Mouse (Mus musculus) heart, postnatal 25 days (tissue): ENCODE results near the gene Gm15130. TPM values are rescaled to one million over a fixed set of nuclear protein-coding genes. Genes with fewer than 3 reads are reported as not detected.

Experiments used
- DNase-seq: peaks from one replicate; pipeline ENCODE4 v3.0.0; 2022; ENCODE audit warnings: low spot score
- intact Hi-C: fragments of 180-260 bp; cut with DNase I; formaldehyde crosslinking; loops from one replicate; pipeline ENCODE4 v1.15.1; 2025
- total RNA-seq, 2 experiments: library from RNA; stranded (reverse); gene quantifications; 2 replicates each; pipeline ENCODE4 v1.2.3; 2021

Gm15130 gene
- not detected for total RNA-seq

GRCm38 (mm10) chr2:111152836-111153235, at the start of gene Gm15130:
Gm15130 (minus strand) TSS chr2:111152936.
- intact Hi-C loops: no loop called here
- DNase-seq: no peak

- no peak for DNase-seq
- intact Hi-C loops: no loop called here
Measured at GRCm38 (mm10) chr2:111182068-111182467, 29.3 kb upstream of the Gm15130 start.

- no peak for DNase-seq
- intact Hi-C loops: no loop called here
Measured at GRCm38 (mm10) chr2:111135739-111136138, 17.0 kb downstream of the Gm15130 start.

GRCm38 (mm10) chr2:111105882-111106281, 46.9 kb downstream of the Gm15130 start, which contains the start of gene Gm13941:
Gm13941 (minus strand) TSS chr2:111105982.
- intact Hi-C loops: no loop called here
- DNase-seq: no peak

Other genes with a start within 250 kb of the Gm15130 start
- under 1 TPM; 0.08 to 0.29 TPM for gene Ano3, start 202.0 kb downstream of the Gm15130 start, total RNA-seq
- gene Gm13941, start 47.0 kb downstream of the Gm15130 start, total RNA-seq: not detected
- gene 4930430A15Rik, start 76.7 kb upstream of the Gm15130 start, total RNA-seq: not detected
- gene Olfr1275, start 82.3 kb upstream of the Gm15130 start, total RNA-seq: not detected
- gene Olfr1276, start 101.6 kb upstream of the Gm15130 start, total RNA-seq: not detected
- not detected for gene Olfr1277, start 121.2 kb upstream of the Gm15130 start, total RNA-seq
- not detected for gene Olfr1278, start 137.2 kb upstream of the Gm15130 start, total RNA-seq
- not detected for gene Olfr1279, start 147.7 kb upstream of the Gm15130 start, total RNA-seq
- gene Olfr1280, start 161.1 kb upstream of the Gm15130 start, total RNA-seq: not detected
- not detected for gene Olfr1281, start 173.6 kb upstream of the Gm15130 start, total RNA-seq
- gene Olfr1282, start 183.1 kb upstream of the Gm15130 start, total RNA-seq: not detected
- gene Olfr1283, start 213.9 kb upstream of the Gm15130 start, total RNA-seq: not detected
- not detected for gene Olfr1284, start 222.6 kb upstream of the Gm15130 start, total RNA-seq